Mouse (Mus musculus): ENCODE measurements around the gene Tmem259. TPM values are rescaled to one million over a fixed set of nuclear protein-coding genes. Genes with fewer than 3 reads are reported as not detected.

Tmem259 gene
- polyA plus RNA-seq, 1 experiment from 2014 or later, result 16.1 TPM

GRCm38 (mm10) chr10:79987771-79988505 is 3.8 kb upstream of the Tmem259 start:
- peaks cover 38% of the 10 kb centered on the region for H3K27me3 ChIP-seq (ENCODE audit: control insufficient read depth, insufficient read depth, low read length)
- H3K4me1 ChIP-seq (replicated peaks; ENCODE audit: control insufficient read depth, insufficient read depth, low read length), result peaks cover 10% of the 10 kb centered on the region
- H3K36me3 ChIP-seq (ENCODE audit: control insufficient read depth, insufficient read depth, low read length), result no peaks in the 10 kb centered on the region
- peak overlapping the region; percentile 17; the same call in 1 of the 2 replicates for H3K9ac ChIP-seq (ENCODE audit: low read depth, low read length)
- peak overlapping the region; percentile 40 for H3K4me3 ChIP-seq (ENCODE audit: low read depth, low read length)
- H3K4me2 ChIP-seq (replicated peaks; ENCODE audit: low read depth, low read length), result peak overlapping the region; percentile 38
- ATAC-seq (ENCODE audit: low FRiP score) (no peak), DNase-seq (ENCODE audit: low spot score) (no peak)
- H3K27ac ChIP-seq (ENCODE audit: low read depth, low read length), result 0 out of 2 replicates have a peak overlapping the region, but pooled peaks have one; percentile 31
- no peaks in the 10 kb centered on the region for H3K9me3 ChIP-seq (ENCODE audit: control insufficient read depth, low read length)
- WGBS, result 11% methylated on average over 27 of the region's 27 CpGs

GRCm38 (mm10) chr10:79986963-79987362 is 2.8 kb upstream of the Tmem259 start:
- Histone ChIP-seq H3K4me2 (replicated peaks; ENCODE audit: low read depth, low read length) (no peak overlapping the region), H3K4me1 (replicated peaks; ENCODE audit: control insufficient read depth, insufficient read depth, low read length) (peaks cover 10% of the 10 kb centered on the region), H3K27me3 (ENCODE audit: control insufficient read depth, insufficient read depth, low read length) (peaks cover 38% of the 10 kb centered on the region), H3K9me3 (ENCODE audit: control insufficient read depth, low read length) (no peaks in the 10 kb centered on the region), H3K36me3 (ENCODE audit: control insufficient read depth, insufficient read depth, low read length) (no peaks in the 10 kb centered on the region), H3K27ac (ENCODE audit: low read depth, low read length) (0 out of 2 replicates have a peak overlapping the region, but pooled peaks have one; percentile 7), H3K4me3 (ENCODE audit: low read depth, low read length) (no peak overlapping the region), H3K9ac (ENCODE audit: low read depth, low read length) (no peak overlapping the region)
- DNase-seq (ENCODE audit: low spot score), result peak; percentile 90
- 4% methylated on average over 11 of the region's 11 CpGs for WGBS
- ATAC-seq (ENCODE audit: low FRiP score), result no peak

- Histone ChIP-seq H3K36me3 (ENCODE audit: control insufficient read depth, insufficient read depth, low read length) (no peaks in the 10 kb centered on the region), H3K4me3 (ENCODE audit: low read depth, low read length) (peak overlapping the region; percentile 66), H3K9me3 (ENCODE audit: control insufficient read depth, low read length) (no peaks in the 10 kb centered on the region), H3K27me3 (ENCODE audit: control insufficient read depth, insufficient read depth, low read length) (peaks cover 38% of the 10 kb centered on the region), H3K27ac (ENCODE audit: low read depth, low read length) (no peak overlapping the region), H3K4me2 (replicated peaks; ENCODE audit: low read depth, low read length) (peak overlapping the region; percentile 65), H3K9ac (ENCODE audit: low read depth, low read length) (0 out of 2 replicates have a peak overlapping the region, but pooled peaks have one; percentile 49), H3K4me1 (replicated peaks; ENCODE audit: control insufficient read depth, insufficient read depth, low read length) (peaks cover 10% of the 10 kb centered on the region)
- DNase-seq (ENCODE audit: low spot score), result no peak
- ATAC-seq (ENCODE audit: low FRiP score), result no peak
- WGBS, result 49% methylated on average over 6 of the region's 6 CpGs
Observed at GRCm38 (mm10) chr10:79986232-79986878, 2.2 kb upstream of the Tmem259 start.

GRCm38 (mm10) chr10:79985334-79986231 is 1.5 kb upstream of the Tmem259 start:
- no peaks in the 10 kb centered on the region for H3K36me3 ChIP-seq (ENCODE audit: control insufficient read depth, insufficient read depth, low read length)
- peak overlapping the region; percentile 92 for H3K27ac ChIP-seq (ENCODE audit: low read depth, low read length)
- peak overlapping the region; percentile 66 for H3K4me3 ChIP-seq (ENCODE audit: low read depth, low read length)
- peaks cover 10% of the 10 kb centered on the region for H3K4me1 ChIP-seq (replicated peaks; ENCODE audit: control insufficient read depth, insufficient read depth, low read length)
- 4% methylated on average over 35 of the region's 35 CpGs for WGBS
- H3K9me3 ChIP-seq (ENCODE audit: control insufficient read depth, low read length), result no peaks in the 10 kb centered on the region
- ATAC-seq (ENCODE audit: low FRiP score), result no peak
- H3K9ac ChIP-seq (ENCODE audit: low read depth, low read length), result peak overlapping the region; percentile 56
- peaks cover 35% of the 10 kb centered on the region for H3K27me3 ChIP-seq (ENCODE audit: control insufficient read depth, insufficient read depth, low read length)
- peak; percentile 71 for DNase-seq (ENCODE audit: low spot score)
- peak overlapping the region; percentile 65 for H3K4me2 ChIP-seq (replicated peaks; ENCODE audit: low read depth, low read length)

GRCm38 (mm10) chr10:79984871-79985270 is 741 bp upstream of the Tmem259 start:
- Histone ChIP-seq H3K4me1 (replicated peaks; ENCODE audit: control insufficient read depth, insufficient read depth, low read length) (peaks cover 10% of the 10 kb centered on the region), H3K36me3 (ENCODE audit: control insufficient read depth, insufficient read depth, low read length) (no peaks in the 10 kb centered on the region), H3K27ac (ENCODE audit: low read depth, low read length) (peak overlapping the region; percentile 92), H3K9ac (ENCODE audit: low read depth, low read length) (peak overlapping the region; percentile 56), H3K4me2 (replicated peaks; ENCODE audit: low read depth, low read length) (peak overlapping the region; percentile 65), H3K27me3 (ENCODE audit: control insufficient read depth, insufficient read depth, low read length) (peaks cover 32% of the 10 kb centered on the region), H3K4me3 (ENCODE audit: low read depth, low read length) (peak overlapping the region; percentile 66), H3K9me3 (ENCODE audit: control insufficient read depth, low read length) (no peaks in the 10 kb centered on the region)
- DNase-seq (ENCODE audit: low spot score), result peak; percentile 95
- under 1% methylated on average over 22 of the region's 22 CpGs for WGBS
- ATAC-seq (ENCODE audit: low FRiP score), result peak; percentile 94

- peaks cover 6% of the 10 kb centered on the region; the same call in 1 of the 2 replicates for H3K36me3 ChIP-seq (ENCODE audit: control insufficient read depth, insufficient read depth, low read length)
- peaks cover 20% of the 10 kb centered on the region for H3K27me3 ChIP-seq (ENCODE audit: control insufficient read depth, insufficient read depth, low read length)
- H3K4me1 ChIP-seq (replicated peaks; ENCODE audit: control insufficient read depth, insufficient read depth, low read length), result peaks cover 9% of the 10 kb centered on the region
- DNase-seq (ENCODE audit: low spot score) (peak; percentile 78), ATAC-seq (ENCODE audit: low FRiP score) (peak; percentile 13; the same call in 1 of the 2 replicates)
- H3K27ac ChIP-seq (ENCODE audit: low read depth, low read length), result peak overlapping the region; percentile 92
- H3K4me3 ChIP-seq (ENCODE audit: low read depth, low read length), result peak overlapping the region; percentile 66
- 2% methylated on average over 16 of the region's 21 CpGs for WGBS
- H3K9ac ChIP-seq (ENCODE audit: low read depth, low read length), result peak overlapping the region; percentile 86
- H3K4me2 ChIP-seq (replicated peaks; ENCODE audit: low read depth, low read length), result peak overlapping the region; percentile 73
- H3K9me3 ChIP-seq (ENCODE audit: control insufficient read depth, low read length), result no peaks in the 10 kb centered on the region
Observed at GRCm38 (mm10) chr10:79983670-79984069, 460 bp downstream of the Tmem259 start.

GRCm38 (mm10) chr10:79983205-79983604 is 925 bp downstream of the Tmem259 start:
- Histone ChIP-seq H3K36me3 (ENCODE audit: control insufficient read depth, insufficient read depth, low read length) (peaks cover 9% of the 10 kb centered on the region; the same call in 1 of the 2 replicates), H3K9ac (ENCODE audit: low read depth, low read length) (peak overlapping the region; percentile 86), H3K9me3 (ENCODE audit: control insufficient read depth, low read length) (no peaks in the 10 kb centered on the region), H3K4me3 (ENCODE audit: low read depth, low read length) (peak overlapping the region; percentile 66), H3K27ac (ENCODE audit: low read depth, low read length) (peak overlapping the region; percentile 92; the same call in 1 of the 2 replicates), H3K27me3 (ENCODE audit: control insufficient read depth, insufficient read depth, low read length) (peaks cover 15% of the 10 kb centered on the region), H3K4me1 (replicated peaks; ENCODE audit: control insufficient read depth, insufficient read depth, low read length) (peaks cover 6% of the 10 kb centered on the region), H3K4me2 (replicated peaks; ENCODE audit: low read depth, low read length) (peak overlapping the region; percentile 73)
- ATAC-seq (ENCODE audit: low FRiP score) (no peak), DNase-seq (ENCODE audit: low spot score) (no peak)
- whole genome bisulfite sequencing, result 78% methylated on average over 5 of the region's 5 CpGs
